Mouse (Mus musculus) limb, embryonic 10.5 days (tissue): ENCODE measurements around the gene Lmf2. TPM values are rescaled to one million over a fixed set of nuclear protein-coding genes. Genes with fewer than 3 reads are reported as not detected.

Source experiments
- DNase-seq: peaks from one replicate; pipeline ENCODE4 v3.0.0-alpha.2; 2017; ENCODE audit warnings: low spot score
- H3K27ac ChIP-seq: fragments of 300-500 bp; sonication (generic); 2 replicates; pipeline ENCODE4 v1.5.1; 2016; ENCODE audit warnings: mild to moderate bottlenecking
- H3K27me3 ChIP-seq: fragments of 300-500 bp; sonication (generic); 2 replicates; pipeline ENCODE4 v1.6.1; 2016; ENCODE audit warnings: low read depth, mild to moderate bottlenecking; ENCODE audit not compliant: poor library complexity, severe bottlenecking
- H3K36me3 ChIP-seq: fragments of 300-500 bp; sonication (generic); 2 replicates; pipeline ENCODE4 v1.6.1; 2016; ENCODE audit warnings: mild to moderate bottlenecking, moderate library complexity
- H3K4me1 ChIP-seq: fragments of 300-500 bp; sonication (generic); 2 replicates; pipeline ENCODE4 v1.6.1; 2016
- H3K4me3 ChIP-seq: fragments of 300-500 bp; sonication (generic); 2 replicates; pipeline ENCODE4 v1.5.1; 2016; ENCODE audit warnings: mild to moderate bottlenecking, moderate library complexity
- H3K9me3 ChIP-seq: fragments of 300-500 bp; sonication (generic); replicated peaks from 2 replicates; pipeline ENCODE4 v1.6.1; 2016; ENCODE audit warnings: mild to moderate bottlenecking
- WGBS: fragments of 180-500 bp; shearing (Covaris S2); methylation state at CpG from one replicate; pipeline ENCODE4 v1.1.7; 2016; 5-methylcytosine and 5-hydroxymethylcytosine counted together
- polyA plus RNA-seq: library from polyadenylated mRNA; unstranded; fragments of >200 nt; fragmentation: Nextera tagmentation; extraction: Ambion mirVana; gene quantifications from 2 replicates; pipeline ENCODE4 v1.2.1, GENCODE M21; 2016

The Lmf2 gene
- polyA plus RNA-seq, 1 experiment from 2014 or later: 45.1 TPM

DNA sequence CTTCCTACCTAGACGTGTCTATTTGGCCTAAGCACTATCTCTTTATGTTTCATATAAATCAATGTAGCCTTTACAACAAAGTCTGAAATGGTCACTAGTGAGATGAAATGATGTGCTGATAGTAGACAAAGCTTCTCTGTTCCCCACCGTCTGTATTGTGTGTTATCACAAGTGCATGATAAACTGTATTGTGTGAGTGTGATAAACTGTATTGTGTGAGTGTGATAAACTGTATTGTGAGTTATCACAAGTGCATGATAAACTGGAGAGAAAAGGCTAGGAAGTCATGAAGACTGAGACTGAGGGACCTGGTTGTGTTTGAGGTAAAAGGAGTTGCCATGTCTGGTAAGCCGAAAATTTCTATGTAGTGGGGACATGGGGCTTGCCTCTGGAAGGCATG lies 3.3 kb upstream of the Lmf2 start:
- WGBS: 93% methylated on average over 3 of the region's 3 CpGs
- H3K36me3 ChIP-seq: peaks cover 64% of the 10 kb centered on the region
- no peaks in the 10 kb centered on the region for H3K27me3 ChIP-seq
- no peak overlapping the region for H3K4me3 ChIP-seq
- no peaks in the 10 kb centered on the region for H3K9me3 ChIP-seq
- peaks cover 21% of the 10 kb centered on the region for H3K4me1 ChIP-seq
- no peak for DNase-seq
- H3K27ac ChIP-seq: no peak overlapping the region

DNA sequence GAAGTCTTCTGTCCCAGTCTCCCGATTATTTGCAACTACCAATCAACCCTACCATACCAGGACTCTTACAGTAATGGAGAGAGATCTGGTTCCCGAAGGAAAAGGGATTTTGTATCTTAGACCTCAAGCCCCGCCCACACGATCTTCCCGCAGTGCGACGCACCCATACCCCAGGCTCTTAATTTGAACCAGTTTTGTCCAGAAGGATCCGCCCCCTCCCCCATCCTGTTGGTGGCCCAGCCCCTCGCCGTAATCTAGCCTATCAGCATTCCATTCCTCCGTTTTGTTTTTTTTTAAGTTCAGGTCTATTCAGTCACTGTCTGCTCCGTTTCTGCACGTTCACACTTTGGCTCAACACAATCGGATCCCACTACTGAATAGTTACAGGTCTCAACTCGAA lies 913 bp upstream of the Lmf2 start:
- WGBS: under 1% methylated on average over 15 of the region's 15 CpGs

DNA sequence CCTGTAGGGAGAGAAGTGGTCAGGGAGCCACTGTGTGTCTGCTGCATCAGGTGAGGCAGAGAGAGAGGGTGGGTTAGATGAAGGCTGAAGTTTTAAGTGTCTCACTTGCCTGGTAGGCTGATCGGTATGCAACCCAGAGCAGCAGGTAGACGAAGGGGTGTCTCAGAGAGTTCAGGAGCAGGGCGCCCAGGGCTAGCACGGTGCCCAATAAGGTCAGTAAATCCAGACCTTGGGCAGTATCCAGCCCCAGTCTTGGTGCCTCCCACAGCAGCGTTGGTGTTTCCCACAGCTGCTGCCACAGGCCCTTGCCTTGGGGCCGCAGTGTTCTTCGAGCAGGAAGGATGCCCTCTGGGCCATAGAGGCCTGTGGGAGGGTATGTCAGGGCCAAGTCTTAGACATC lies 1.0 kb downstream of the Lmf2 start:
- Histone ChIP-seq H3K27ac (peak overlapping the region; percentile 93), H3K9me3 (no peaks in the 10 kb centered on the region), H3K27me3 (no peaks in the 10 kb centered on the region), H3K36me3 (peaks cover 63% of the 10 kb centered on the region), H3K4me1 (peaks cover 23% of the 10 kb centered on the region), H3K4me3 (peak overlapping the region; percentile 76)
- WGBS: 90% methylated on average over 7 of the region's 7 CpGs
- no peak for DNase-seq

More for the DNA sequence above, 913 bp upstream of the Lmf2 start:
- peak; percentile 92 for DNase-seq
- peak overlapping the region; percentile 76 for H3K4me3 ChIP-seq
- H3K4me1 ChIP-seq: peaks cover 23% of the 10 kb centered on the region
- H3K36me3 ChIP-seq: peaks cover 64% of the 10 kb centered on the region
- H3K9me3 ChIP-seq: no peaks in the 10 kb centered on the region
- H3K27ac ChIP-seq: peak overlapping the region; percentile 93
- H3K27me3 ChIP-seq: no peaks in the 10 kb centered on the region

DNA sequence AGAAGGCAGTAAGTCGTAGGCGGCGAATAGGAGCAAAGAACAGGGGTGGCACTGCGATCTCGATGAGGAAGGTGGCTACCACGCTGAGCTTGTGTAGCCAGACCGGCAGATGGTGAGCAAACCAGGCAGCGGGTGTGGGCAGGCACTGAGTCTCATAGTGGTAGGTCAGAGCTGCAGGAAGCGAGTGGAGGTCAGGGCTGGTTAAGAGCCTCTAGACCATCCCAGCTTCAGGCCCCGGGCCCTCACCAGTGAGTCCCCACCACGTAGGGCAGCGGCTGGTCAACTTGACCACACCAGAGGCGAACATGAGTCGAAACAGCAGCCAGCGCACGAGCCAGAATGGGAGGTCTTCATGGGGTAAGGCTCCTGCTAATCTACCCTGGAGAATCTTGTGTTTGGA lies 1.6 kb downstream of the Lmf2 start:
- WGBS: 96% methylated on average over 16 of the region's 16 CpGs
- Histone ChIP-seq H3K36me3 (peaks cover 57% of the 10 kb centered on the region), H3K27ac (no peak overlapping the region), H3K4me1 (peaks cover 23% of the 10 kb centered on the region), H3K27me3 (no peaks in the 10 kb centered on the region), H3K4me3 (peak overlapping the region; percentile 76), H3K9me3 (no peaks in the 10 kb centered on the region)
- DNase-seq: no peak

DNA sequence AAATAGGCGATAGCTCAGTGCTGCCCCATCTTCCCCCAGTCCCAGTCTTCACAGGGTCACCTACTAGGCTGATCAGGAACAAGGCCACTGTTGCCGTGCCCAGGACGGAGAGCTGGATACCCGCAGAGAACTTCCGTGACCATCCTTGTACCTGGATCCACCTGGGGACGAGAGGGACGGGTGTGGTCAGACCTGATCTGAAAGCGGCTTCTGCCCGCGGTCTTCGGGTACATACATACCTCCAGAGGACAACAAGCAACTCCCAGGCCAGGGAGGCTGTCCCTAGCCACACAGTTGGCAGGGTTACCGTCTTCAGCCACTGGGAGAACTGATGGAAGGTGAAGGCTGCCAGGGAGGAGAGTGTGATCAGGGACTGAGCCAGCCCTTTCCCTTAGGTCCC lies 2.7 kb downstream of the Lmf2 start:
- no peak for DNase-seq
- Histone ChIP-seq H3K27ac (no peak overlapping the region), H3K4me3 (no peak overlapping the region), H3K27me3 (no peaks in the 10 kb centered on the region), H3K4me1 (peaks cover 23% of the 10 kb centered on the region), H3K36me3 (peaks cover 51% of the 10 kb centered on the region), H3K9me3 (no peaks in the 10 kb centered on the region)
- 98% methylated on average over 12 of the region's 12 CpGs for WGBS

DNA sequence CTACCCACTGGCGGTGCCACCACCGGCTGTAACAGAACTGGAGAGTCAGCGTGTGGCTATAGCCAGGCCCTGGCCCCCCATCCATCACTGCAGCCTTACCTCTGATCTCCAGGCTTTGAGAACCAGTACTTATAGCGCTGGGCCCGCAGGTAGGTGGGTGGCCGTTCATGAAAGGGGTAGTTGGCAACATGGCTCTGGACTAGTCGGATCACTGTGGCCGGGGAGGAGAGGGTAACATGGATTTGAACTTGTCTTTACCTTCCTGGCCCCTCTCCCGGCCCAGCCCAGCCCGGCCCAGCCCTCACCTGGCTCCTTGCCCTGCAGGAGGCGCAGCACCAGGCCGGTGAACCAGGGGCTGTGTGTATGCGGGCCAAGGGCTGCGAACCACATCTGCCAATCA lies 3.4 kb downstream of the Lmf2 start:
- WGBS: 97% methylated on average over 14 of the region's 14 CpGs
- H3K9me3 ChIP-seq: no peaks in the 10 kb centered on the region
- peaks cover 20% of the 10 kb centered on the region for H3K4me1 ChIP-seq
- peaks cover 48% of the 10 kb centered on the region for H3K36me3 ChIP-seq
- no peak overlapping the region for H3K4me3 ChIP-seq
- DNase-seq: no peak
- H3K27ac ChIP-seq: no peak overlapping the region
- no peaks in the 10 kb centered on the region for H3K27me3 ChIP-seq

DNA sequence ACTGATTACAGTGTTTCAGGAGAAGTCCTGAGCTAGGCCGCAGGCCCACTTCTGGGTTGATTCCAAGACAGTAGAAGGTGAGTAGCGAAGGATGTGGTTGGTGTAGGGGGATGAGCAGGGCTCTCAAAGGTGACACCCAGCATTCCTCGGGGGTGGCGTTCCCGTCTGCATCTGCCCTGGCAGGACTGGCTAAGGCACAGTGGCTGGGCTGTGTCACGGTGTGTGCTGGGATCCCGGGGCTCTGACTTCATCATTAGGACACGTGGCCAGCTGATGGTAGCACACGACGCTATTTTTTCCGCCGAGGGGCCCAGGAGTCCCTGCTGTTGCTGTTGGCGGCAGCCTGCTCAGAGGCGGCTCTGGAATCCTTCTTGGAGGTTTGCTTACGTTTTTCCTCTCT lies 4.2 kb downstream of the Lmf2 start:
- no peak for DNase-seq
- no peaks in the 10 kb centered on the region for H3K27me3 ChIP-seq
- H3K4me1 ChIP-seq: peaks cover 17% of the 10 kb centered on the region
- H3K36me3 ChIP-seq: peaks cover 48% of the 10 kb centered on the region
- H3K27ac ChIP-seq: no peak overlapping the region
- no peak overlapping the region for H3K4me3 ChIP-seq
- WGBS: 91% methylated on average over 15 of the region's 15 CpGs
- no peaks in the 10 kb centered on the region for H3K9me3 ChIP-seq

DNA sequence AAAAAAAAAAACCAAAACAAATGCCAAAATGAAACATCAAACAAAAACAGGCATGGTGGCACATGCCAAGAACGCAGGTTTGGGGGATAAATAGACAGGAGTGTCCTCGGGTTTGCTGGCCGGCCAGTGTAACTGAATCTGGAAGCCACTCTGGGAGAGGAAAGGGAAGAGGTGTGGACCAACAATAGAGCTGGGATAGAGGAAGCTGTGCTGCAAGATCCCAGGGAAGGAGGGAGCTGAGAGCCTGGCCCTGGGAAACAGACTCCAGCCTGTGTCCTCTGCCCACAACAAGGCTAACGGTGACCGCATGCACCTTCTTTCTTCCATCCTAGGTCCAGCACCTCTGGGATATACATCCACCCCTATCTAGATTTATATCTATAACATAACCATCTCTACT lies 5.0 kb downstream of the Lmf2 start:
- Histone ChIP-seq H3K4me1 (peaks cover 17% of the 10 kb centered on the region), H3K27ac (no peak overlapping the region), H3K4me3 (no peak overlapping the region), H3K9me3 (no peaks in the 10 kb centered on the region), H3K27me3 (no peaks in the 10 kb centered on the region), H3K36me3 (peaks cover 48% of the 10 kb centered on the region)
- 90% methylated on average over 5 of the region's 5 CpGs for WGBS
- DNase-seq: no peak

DNA sequence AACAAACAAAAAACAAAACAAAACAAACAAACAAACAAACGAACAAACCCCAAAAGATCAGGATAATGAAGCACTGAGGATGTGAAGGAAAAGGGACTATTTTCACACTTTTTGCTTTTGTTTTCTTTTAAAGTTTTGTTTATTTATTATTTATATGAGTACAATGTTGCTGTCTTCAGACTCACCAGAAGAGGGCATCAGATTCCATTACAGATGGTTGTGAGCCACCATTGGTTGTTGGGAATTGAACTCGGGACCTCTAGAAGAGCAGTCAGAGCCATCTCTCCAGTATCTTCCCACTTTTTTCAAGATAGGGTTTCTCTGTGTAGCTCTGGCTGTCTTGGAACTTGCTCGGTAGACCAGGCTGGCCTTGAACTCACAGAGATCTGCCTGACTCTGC lies 12.1 kb downstream of the Lmf2 start:
- H3K9me3 ChIP-seq: no peaks in the 10 kb centered on the region
- no peaks in the 10 kb centered on the region for H3K4me1 ChIP-seq
- H3K27me3 ChIP-seq: no peaks in the 10 kb centered on the region
- no peak for DNase-seq
- H3K36me3 ChIP-seq: no peaks in the 10 kb centered on the region
- no peak overlapping the region for H3K27ac ChIP-seq
- H3K4me3 ChIP-seq: no peak overlapping the region
- WGBS: 90% methylated on average over 3 of the region's 3 CpGs

DNA sequence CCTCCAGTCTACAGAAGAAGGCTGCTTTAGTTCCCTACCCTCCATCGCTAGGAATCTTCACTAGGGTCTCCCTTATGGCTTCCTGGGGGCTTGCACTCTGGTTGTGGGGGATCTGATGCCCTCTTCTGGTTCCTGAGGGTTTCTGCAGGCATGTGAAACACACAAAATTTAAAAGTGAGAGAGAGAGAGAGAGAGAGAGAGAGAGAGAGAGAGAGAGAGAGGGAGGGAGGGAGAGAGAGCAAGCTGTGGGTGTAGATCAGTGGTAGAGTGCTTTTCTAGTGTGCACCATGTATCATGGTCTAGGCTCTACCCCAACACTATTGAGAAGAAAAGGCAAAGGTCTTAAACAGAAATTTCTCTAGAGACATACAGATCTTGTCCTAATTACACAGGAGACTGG lies 13.8 kb downstream of the Lmf2 start:
- Histone ChIP-seq H3K4me1 (no peaks in the 10 kb centered on the region), H3K27me3 (no peaks in the 10 kb centered on the region), H3K4me3 (no peak overlapping the region), H3K9me3 (no peaks in the 10 kb centered on the region), H3K27ac (no peak overlapping the region), H3K36me3 (no peaks in the 10 kb centered on the region)
- WGBS: 26% methylated on average over 1 of the region's 1 CpGs
- no peak for DNase-seq

DNA sequence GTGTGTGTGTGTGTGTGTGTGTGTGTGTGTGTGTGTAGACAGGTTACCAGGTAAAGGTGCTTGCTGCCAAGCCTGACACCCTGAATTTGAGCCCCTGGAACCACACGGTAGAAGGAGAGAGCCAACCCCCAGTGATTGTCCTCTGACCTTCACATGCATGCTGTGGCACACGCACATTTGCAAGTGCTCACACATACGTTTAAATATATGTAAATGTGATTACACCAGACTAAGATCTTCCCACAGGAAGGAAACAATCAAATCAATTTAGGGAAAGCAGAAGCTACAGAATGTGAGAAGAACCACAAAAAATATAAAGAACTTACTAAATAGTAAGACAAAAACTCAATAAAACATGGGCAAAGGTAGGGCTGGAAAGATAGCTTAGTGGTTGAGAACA lies 15.3 kb downstream of the Lmf2 start:
- no peaks in the 10 kb centered on the region for H3K4me1 ChIP-seq
- 83% methylated on average over 3 of the region's 3 CpGs for WGBS
- no peak overlapping the region for H3K4me3 ChIP-seq
- no peak for DNase-seq
- no peaks in the 10 kb centered on the region for H3K9me3 ChIP-seq
- no peaks in the 10 kb centered on the region for H3K27me3 ChIP-seq
- H3K36me3 ChIP-seq: no peaks in the 10 kb centered on the region
- no peak overlapping the region for H3K27ac ChIP-seq

DNA sequence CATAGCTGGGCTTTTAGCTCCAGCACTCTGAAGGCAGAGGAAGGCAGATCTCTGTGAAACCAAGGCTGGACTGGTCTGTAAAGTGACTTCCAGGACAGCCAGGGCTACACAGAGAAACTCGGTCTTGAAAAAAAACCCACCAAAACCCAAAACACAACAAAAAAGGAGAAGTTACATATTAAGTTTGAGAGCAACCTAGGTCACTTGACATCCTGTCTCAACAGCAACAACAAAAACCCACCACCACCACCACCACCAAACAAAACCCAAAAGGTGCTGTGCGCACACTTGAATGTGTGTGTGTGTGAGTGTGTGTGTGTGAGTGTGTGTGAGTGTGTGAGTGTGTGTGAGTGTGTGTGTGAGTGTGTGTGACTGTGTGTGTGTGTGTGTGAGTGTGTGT lies 15.8 kb downstream of the Lmf2 start:
- H3K9me3 ChIP-seq: no peaks in the 10 kb centered on the region
- H3K27ac ChIP-seq: no peak overlapping the region
- no peaks in the 10 kb centered on the region for H3K4me1 ChIP-seq
- no peaks in the 10 kb centered on the region for H3K27me3 ChIP-seq
- H3K36me3 ChIP-seq: no peaks in the 10 kb centered on the region
- no peak for DNase-seq
- WGBS: 89% methylated on average over 2 of the region's 2 CpGs
- H3K4me3 ChIP-seq: no peak overlapping the region

DNA sequence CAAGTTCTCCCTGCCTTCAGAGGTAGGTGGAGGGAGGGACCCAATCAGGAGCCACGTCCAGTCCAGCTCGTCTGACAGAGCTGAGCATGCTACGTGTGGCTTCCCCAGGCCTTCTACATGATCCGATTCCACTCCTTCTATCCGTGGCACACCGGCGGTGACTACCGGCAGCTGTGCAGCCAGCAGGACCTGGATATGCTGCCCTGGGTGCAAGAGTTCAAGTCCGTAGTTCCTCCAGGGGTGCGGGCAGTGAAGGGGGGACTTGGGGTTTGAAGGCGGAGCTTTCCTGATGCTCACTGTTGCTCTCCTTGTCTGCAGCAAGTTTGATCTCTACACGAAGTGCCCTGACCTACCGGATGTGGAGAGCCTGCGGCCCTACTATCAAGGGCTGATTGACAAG lies 19.0 kb downstream of the Lmf2 start:
- 86% methylated on average over 14 of the region's 14 CpGs for WGBS
- H3K27me3 ChIP-seq: no peaks in the 10 kb centered on the region
- no peaks in the 10 kb centered on the region for H3K4me1 ChIP-seq
- no peak overlapping the region for H3K4me3 ChIP-seq
- no peak for DNase-seq
- no peak overlapping the region for H3K27ac ChIP-seq
- H3K9me3 ChIP-seq: no peaks in the 10 kb centered on the region
- H3K36me3 ChIP-seq: no peaks in the 10 kb centered on the region

DNA sequence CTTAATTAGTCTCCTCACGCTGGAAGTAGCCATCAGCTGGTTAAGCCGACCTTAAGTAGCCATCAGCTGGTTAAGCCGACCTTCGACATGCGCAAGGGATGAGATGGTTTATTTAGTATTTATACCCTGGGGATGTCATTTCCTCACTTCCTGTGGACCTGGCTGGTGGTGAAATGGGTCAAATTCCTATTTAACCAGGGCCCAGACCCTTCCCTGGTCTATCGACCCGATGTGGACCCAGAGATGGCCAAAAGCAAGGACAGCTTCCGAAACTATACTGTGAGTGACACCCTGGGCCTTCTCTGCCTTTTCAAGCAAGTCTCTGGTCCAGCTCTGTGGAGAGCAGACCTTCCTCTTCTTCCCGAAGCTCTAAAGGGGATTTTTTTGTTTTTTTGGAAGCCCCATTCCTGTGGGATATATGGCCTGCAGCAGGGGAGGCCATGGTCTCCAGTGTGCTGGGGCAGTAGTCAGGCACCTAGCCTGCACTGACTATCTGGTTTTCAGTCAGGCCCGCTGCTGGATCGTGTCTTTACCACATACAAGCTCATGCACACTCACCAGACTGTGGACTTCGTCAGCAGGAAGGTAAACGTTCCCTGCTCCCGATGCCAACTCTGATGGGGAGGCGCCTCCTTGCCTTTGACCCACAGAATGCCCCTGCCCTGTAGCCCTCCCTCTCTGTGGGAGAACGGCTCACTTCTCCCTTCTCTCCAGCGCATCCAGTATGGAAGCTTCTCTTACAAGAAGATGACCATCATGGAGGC lies 20.5 kb downstream of the Lmf2 start:
- no peaks in the 10 kb centered on the region for H3K36me3 ChIP-seq
- H3K4me1 ChIP-seq: no peaks in the 10 kb centered on the region
- no peak overlapping the region for H3K4me3 ChIP-seq
- no peak for DNase-seq
- WGBS: 88% methylated on average over 17 of the region's 17 CpGs
- H3K9me3 ChIP-seq: no peaks in the 10 kb centered on the region
- no peaks in the 10 kb centered on the region for H3K27me3 ChIP-seq
- H3K27ac ChIP-seq: no peak overlapping the region
